Mouse (Mus musculus) liver, embryonic 14.5 days (tissue): ENCODE data around the gene Slc6a21.

Experiments used
- CTCF ChIP-seq: IDR thresholded peaks from 2 replicates; pipeline ENCODE4 v1.5.1; 2016; ENCODE audit warnings: antibody characterized with exemption, low read depth, control low read depth
- EP300 ChIP-seq: IDR thresholded peaks from 2 replicates; pipeline ENCODE4 v1.6.1; 2016; ENCODE audit warnings: antibody characterized with exemption, low read depth

GRCm38 (mm10) chr7:45273672-45274071 is 3.6 kb upstream of the Slc6a21 start:
- TF ChIP-seq CTCF (no peak), EP300 (no peak)
